Mouse (Mus musculus) erythroblast, embryonic 14.5 days (primary cell): ENCODE measurements at regions not wholly inside any gene's neighbourhood (a gene's known extent, or its start where the extent isn't known, plus 50 kb on each side); places are given as distances from the start of the nearest gene placed in this dataset.

Experiments
- GATA1 ChIP-seq: IDR thresholded peaks from 2 replicates; pipeline ENCODE4 v1.6.1; 2012; ENCODE audit warnings: low read length, inconsistent platforms, mixed read lengths
- TAL1 ChIP-seq: IDR thresholded peaks from 3 replicates; pipeline ENCODE4 v1.6.1; 2012; ENCODE audit warnings: low read length, inconsistent platforms, mixed read lengths

GRCm38 (mm10) chr6:53229350-53229749 is 57.7 kb upstream of the Creb5 start:
- TF ChIP-seq GATA1 = no peak
- TF ChIP-seq TAL1 = no peak
